Mouse (Mus musculus) embryonic facial prominence, embryonic 10.5 days (tissue): ENCODE results near the gene Dab1. TPM values are rescaled to one million over a fixed set of nuclear protein-coding genes. Genes with fewer than 3 reads are reported as not detected.
A peak's percentile ranks its signal among the peaks of the same experiment; 100 is the strongest.

Experiments
- DNase-seq: peaks from one replicate; pipeline ENCODE4 v3.0.0-alpha.2; 2017; ENCODE audit warnings: low spot score
- H3K27ac ChIP-seq: fragments of 300-500 bp; sonication (generic); replicated peaks from 2 replicates; pipeline ENCODE4 v1.5.1; 2016; ENCODE audit warnings: mild to moderate bottlenecking
- H3K27me3 ChIP-seq: fragments of 300-500 bp; sonication (generic); replicated peaks from 2 replicates; pipeline ENCODE4 v1.6.1; 2016; ENCODE audit warnings: low read depth, mild to moderate bottlenecking; ENCODE audit not compliant: poor library complexity, severe bottlenecking
- H3K36me3 ChIP-seq: fragments of 300-500 bp; sonication (generic); replicated peaks from 2 replicates; pipeline ENCODE4 v1.6.1; 2016; ENCODE audit warnings: mild to moderate bottlenecking, moderate library complexity
- H3K4me1 ChIP-seq: fragments of 300-500 bp; sonication (generic); 2 replicates; pipeline ENCODE4 v1.6.1; 2016
- H3K4me3 ChIP-seq: fragments of 300-500 bp; sonication (generic); 2 replicates; pipeline ENCODE4 v1.5.1; 2016; ENCODE audit warnings: mild to moderate bottlenecking, moderate library complexity
- H3K9me3 ChIP-seq: fragments of 300-500 bp; sonication (generic); 2 replicates; pipeline ENCODE4 v1.6.1; 2016; ENCODE audit warnings: mild to moderate bottlenecking
- WGBS: fragments of 180-500 bp; shearing (Covaris S2); methylation state at CpG from one replicate; pipeline ENCODE4 v1.1.7; 2016; 5-methylcytosine and 5-hydroxymethylcytosine counted together
- polyA plus RNA-seq: library from polyadenylated mRNA; unstranded; fragments of >200 nt; fragmentation: Nextera tagmentation; extraction: Ambion mirVana; gene quantifications from 2 replicates; pipeline ENCODE4 v1.2.1, GENCODE M21; 2016

Dab1 gene
- polyA plus RNA-seq, 1 experiment from 2014 or later, result 15.6 TPM

GRCm38 (mm10) chr4:104106299-104106698 lies 487.1 kb downstream of the Dab1 start:
- Histone ChIP-seq H3K27me3 (no peaks in the 10 kb centered on the region), H3K9me3 (no peaks in the 10 kb centered on the region), H3K27ac (no peak overlapping the region), H3K4me1 (no peaks in the 10 kb centered on the region), H3K36me3 (no peaks in the 10 kb centered on the region), H3K4me3 (no peak overlapping the region)
- DNase-seq, result peak; percentile 11
- 54% methylated on average over 6 of the region's 6 CpGs for WGBS

GRCm38 (mm10) chr4:104111614-104112013 lies 492.5 kb downstream of the Dab1 start:
- no peak for DNase-seq
- Histone ChIP-seq H3K4me3 (no peak overlapping the region), H3K36me3 (no peaks in the 10 kb centered on the region), H3K9me3 (no peaks in the 10 kb centered on the region), H3K4me1 (no peaks in the 10 kb centered on the region), H3K27ac (no peak overlapping the region), H3K27me3 (no peaks in the 10 kb centered on the region)

GRCm38 (mm10) chr4:104113209-104114005 lies 494.2 kb downstream of the Dab1 start:
- no peak overlapping the region for H3K27ac ChIP-seq
- H3K4me3 ChIP-seq, result no peak overlapping the region
- no peaks in the 10 kb centered on the region for H3K9me3 ChIP-seq
- 92% methylated on average over 13 of the region's 13 CpGs for WGBS
- no peak for DNase-seq
- no peaks in the 10 kb centered on the region for H3K36me3 ChIP-seq
- no peaks in the 10 kb centered on the region for H3K4me1 ChIP-seq
- H3K27me3 ChIP-seq, result no peaks in the 10 kb centered on the region

GRCm38 (mm10) chr4:104114006-104114361 lies 494.8 kb downstream of the Dab1 start:
- 91% methylated on average over 6 of the region's 6 CpGs for WGBS
- Histone ChIP-seq H3K27me3 (no peaks in the 10 kb centered on the region), H3K9me3 (no peaks in the 10 kb centered on the region), H3K4me1 (no peaks in the 10 kb centered on the region), H3K4me3 (no peak overlapping the region), H3K36me3 (no peaks in the 10 kb centered on the region), H3K27ac (no peak overlapping the region)
- no peak for DNase-seq

- Histone ChIP-seq H3K27ac (no peak overlapping the region), H3K9me3 (no peaks in the 10 kb centered on the region), H3K4me3 (no peak overlapping the region), H3K4me1 (no peaks in the 10 kb centered on the region), H3K27me3 (no peaks in the 10 kb centered on the region), H3K36me3 (no peaks in the 10 kb centered on the region)
- WGBS, result 85% methylated on average over 4 of the region's 4 CpGs
- no peak for DNase-seq
Observed at GRCm38 (mm10) chr4:104120108-104120507, 500.9 kb downstream of the Dab1 start.

- no peaks in the 10 kb centered on the region for H3K27me3 ChIP-seq
- no peaks in the 10 kb centered on the region for H3K4me1 ChIP-seq
- no peak overlapping the region for H3K4me3 ChIP-seq
- 90% methylated on average over 5 of the region's 5 CpGs for WGBS
- H3K27ac ChIP-seq, result no peak overlapping the region
- no peak for DNase-seq
- no peaks in the 10 kb centered on the region for H3K9me3 ChIP-seq
- no peaks in the 10 kb centered on the region for H3K36me3 ChIP-seq
Observed at GRCm38 (mm10) chr4:104121959-104122358, 502.8 kb downstream of the Dab1 start.

- no peak for DNase-seq
- H3K9me3 ChIP-seq, result no peaks in the 10 kb centered on the region
- WGBS, result 78% methylated on average over 1 of the region's 1 CpGs
- H3K27ac ChIP-seq, result no peak overlapping the region
- H3K27me3 ChIP-seq, result no peaks in the 10 kb centered on the region
- no peaks in the 10 kb centered on the region for H3K4me1 ChIP-seq
- no peaks in the 10 kb centered on the region for H3K36me3 ChIP-seq
- H3K4me3 ChIP-seq, result no peak overlapping the region
Observed at GRCm38 (mm10) chr4:104122364-104122763, 503.2 kb downstream of the Dab1 start.

GRCm38 (mm10) chr4:104153637-104154036 lies 534.5 kb downstream of the Dab1 start:
- DNase-seq, result no peak
- Histone ChIP-seq H3K27ac (no peak overlapping the region), H3K4me3 (no peak overlapping the region), H3K36me3 (no peaks in the 10 kb centered on the region), H3K27me3 (no peaks in the 10 kb centered on the region), H3K9me3 (no peaks in the 10 kb centered on the region), H3K4me1 (no peaks in the 10 kb centered on the region)

GRCm38 (mm10) chr4:104178067-104178466 lies 558.9 kb downstream of the Dab1 start:
- Histone ChIP-seq H3K27me3 (no peaks in the 10 kb centered on the region), H3K27ac (no peak overlapping the region), H3K4me1 (no peaks in the 10 kb centered on the region), H3K4me3 (no peak overlapping the region), H3K9me3 (no peaks in the 10 kb centered on the region), H3K36me3 (no peaks in the 10 kb centered on the region)
- 92% methylated on average over 3 of the region's 3 CpGs for WGBS
- DNase-seq, result no peak

GRCm38 (mm10) chr4:104186311-104186710 lies 567.2 kb downstream of the Dab1 start:
- no peak for DNase-seq
- Histone ChIP-seq H3K4me1 (no peaks in the 10 kb centered on the region), H3K36me3 (no peaks in the 10 kb centered on the region), H3K4me3 (no peak overlapping the region), H3K9me3 (no peaks in the 10 kb centered on the region), H3K27me3 (no peaks in the 10 kb centered on the region), H3K27ac (no peak overlapping the region)
- WGBS, result 79% methylated on average over 4 of the region's 4 CpGs

- no peak overlapping the region for H3K27ac ChIP-seq
- H3K36me3 ChIP-seq, result no peaks in the 10 kb centered on the region
- H3K4me1 ChIP-seq, result no peaks in the 10 kb centered on the region
- no peak for DNase-seq
- no peak overlapping the region for H3K4me3 ChIP-seq
- no peaks in the 10 kb centered on the region for H3K9me3 ChIP-seq
- 85% methylated on average over 8 of the region's 8 CpGs for WGBS
- no peaks in the 10 kb centered on the region; the same call in 1 of the 2 replicates for H3K27me3 ChIP-seq
Observed at GRCm38 (mm10) chr4:104198635-104199034, 579.5 kb downstream of the Dab1 start.

- no peak for DNase-seq
- H3K27me3 ChIP-seq, result no peaks in the 10 kb centered on the region; the same call in 1 of the 2 replicates
- no peak overlapping the region for H3K4me3 ChIP-seq
- no peak overlapping the region for H3K27ac ChIP-seq
- no peaks in the 10 kb centered on the region for H3K4me1 ChIP-seq
- no peaks in the 10 kb centered on the region for H3K9me3 ChIP-seq
- H3K36me3 ChIP-seq, result no peaks in the 10 kb centered on the region
- 89% methylated on average over 5 of the region's 5 CpGs for WGBS
Observed at GRCm38 (mm10) chr4:104201686-104202085, 582.5 kb downstream of the Dab1 start.

- no peak for DNase-seq
- Histone ChIP-seq H3K36me3 (no peaks in the 10 kb centered on the region), H3K4me3 (no peak overlapping the region), H3K27me3 (no peaks in the 10 kb centered on the region; the same call in 1 of the 2 replicates), H3K4me1 (no peaks in the 10 kb centered on the region), H3K9me3 (no peaks in the 10 kb centered on the region), H3K27ac (no peak overlapping the region)
- 41% methylated on average over 6 of the region's 6 CpGs for WGBS
Observed at GRCm38 (mm10) chr4:104204047-104204446, 584.9 kb downstream of the Dab1 start.
